Mouse (Mus musculus) lung, embryonic 16.5 days (tissue): ENCODE measurements around the gene Ankrd28. TPM values are rescaled to one million over a fixed set of nuclear protein-coding genes. Genes with fewer than 3 reads are reported as not detected.

Experiments
- ATAC-seq: fragments of 200-750 bp; cut with Nextera tagmentation; 2 replicates; pipeline ENCODE4 v1.8.0; 2017; ENCODE audit warnings: low read depth, mild to moderate bottlenecking, moderate library complexity
- H3K27ac ChIP-seq: fragments of 300-500 bp; sonication (generic); 2 replicates; pipeline ENCODE4 v1.5.1; 2014; ENCODE audit warnings: mild to moderate bottlenecking, control low read depth, low read length
- H3K27me3 ChIP-seq: fragments of 300-500 bp; sonication (generic); 2 replicates; pipeline ENCODE4 v1.6.1; 2014; ENCODE audit warnings: low read depth, low read length, mixed read lengths; ENCODE audit not compliant: control insufficient read depth, insufficient read depth
- H3K36me3 ChIP-seq: fragments of 300-500 bp; sonication (generic); 2 replicates; pipeline ENCODE4 v1.6.1; 2014; ENCODE audit warnings: low read length; ENCODE audit not compliant: control insufficient read depth, insufficient read depth
- H3K4me1 ChIP-seq: fragments of 300-500 bp; sonication (generic); replicated peaks from 2 replicates; pipeline ENCODE4 v1.6.1; 2014; ENCODE audit warnings: low read length, mixed read lengths; ENCODE audit not compliant: control insufficient read depth, insufficient read depth
- H3K4me2 ChIP-seq: fragments of 300-500 bp; sonication (generic); 2 replicates; pipeline ENCODE4 v1.6.1; 2014; ENCODE audit warnings: low read depth, low read length, control low read depth
- H3K4me3 ChIP-seq: fragments of 300-500 bp; sonication (generic); 2 replicates; pipeline ENCODE4 v1.5.1; 2014; ENCODE audit warnings: mild to moderate bottlenecking, low read length, control low read depth
- H3K9ac ChIP-seq: fragments of 300-500 bp; sonication (generic); 2 replicates; pipeline ENCODE4 v1.6.1; 2014; ENCODE audit warnings: low read length, control low read depth
- H3K9me3 ChIP-seq: fragments of 300-500 bp; sonication (generic); 2 replicates; pipeline ENCODE4 v1.6.1; 2016; ENCODE audit warnings: low read length; ENCODE audit not compliant: control insufficient read depth
- WGBS: fragments of 180-500 bp; shearing (Covaris S2); extraction: QIAGEN DNeasy Blood & Tissue Kit; methylation state at CpG from one replicate; pipeline ENCODE4 v1.1.7; 2014; 5-methylcytosine and 5-hydroxymethylcytosine counted together
- polyA plus RNA-seq: library from polyadenylated mRNA; unstranded; fragments of >200 nt; fragmentation: Nextera tagmentation; extraction: Ambion mirVana; gene quantifications from 2 replicates; pipeline ENCODE4 v1.2.1, GENCODE M21; 2015

The Ankrd28 gene
- polyA plus RNA-seq, 1 experiment from 2014 or later, result 7.0 TPM

- no peak overlapping the region for H3K4me2 ChIP-seq
- H3K4me3 ChIP-seq, result no peak overlapping the region
- WGBS, result 83% methylated on average over 2 of the region's 2 CpGs
- H3K27ac ChIP-seq, result no peak overlapping the region
- ATAC-seq, result no peak
- peaks cover 15% of the 10 kb centered on the region for H3K36me3 ChIP-seq
- no peaks in the 10 kb centered on the region for H3K4me1 ChIP-seq
- H3K9ac ChIP-seq, result no peak overlapping the region
- H3K9me3 ChIP-seq, result no peaks in the 10 kb centered on the region
- H3K27me3 ChIP-seq, result no peaks in the 10 kb centered on the region
These were observed 130.1 kb downstream of the Ankrd28 start for GRCm38 (mm10) chr14:31700376-31700775.

- no peak overlapping the region for H3K27ac ChIP-seq
- H3K9me3 ChIP-seq, result no peaks in the 10 kb centered on the region
- no peak for ATAC-seq
- no peaks in the 10 kb centered on the region for H3K4me1 ChIP-seq
- no peak overlapping the region for H3K4me2 ChIP-seq
- H3K4me3 ChIP-seq, result no peak overlapping the region
- no peak overlapping the region for H3K9ac ChIP-seq
- peaks cover 11% of the 10 kb centered on the region; the same call in 1 of the 2 replicates for H3K36me3 ChIP-seq
- WGBS, result 87% methylated on average over 4 of the region's 4 CpGs
- no peaks in the 10 kb centered on the region for H3K27me3 ChIP-seq
These were observed 132.7 kb downstream of the Ankrd28 start for GRCm38 (mm10) chr14:31697755-31698154.

- Histone ChIP-seq H3K36me3 (peaks cover 11% of the 10 kb centered on the region; the same call in 1 of the 2 replicates), H3K27me3 (no peaks in the 10 kb centered on the region), H3K9ac (no peak overlapping the region), H3K9me3 (no peaks in the 10 kb centered on the region), H3K4me3 (no peak overlapping the region), H3K27ac (no peak overlapping the region), H3K4me2 (no peak overlapping the region), H3K4me1 (no peaks in the 10 kb centered on the region)
- no peak for ATAC-seq
- WGBS, result 77% methylated on average over 3 of the region's 3 CpGs
These were observed 133.1 kb downstream of the Ankrd28 start for GRCm38 (mm10) chr14:31697346-31697745.

- no peaks in the 10 kb centered on the region for H3K4me1 ChIP-seq
- no peaks in the 10 kb centered on the region for H3K9me3 ChIP-seq
- 77% methylated on average over 3 of the region's 3 CpGs for WGBS
- H3K4me2 ChIP-seq, result no peak overlapping the region
- no peak overlapping the region for H3K9ac ChIP-seq
- peaks cover 11% of the 10 kb centered on the region; the same call in 1 of the 2 replicates for H3K36me3 ChIP-seq
- H3K27ac ChIP-seq, result no peak overlapping the region; the same call in 1 of the 2 replicates
- H3K27me3 ChIP-seq, result no peaks in the 10 kb centered on the region
- no peak for ATAC-seq
- no peak overlapping the region for H3K4me3 ChIP-seq
These were observed 133.5 kb downstream of the Ankrd28 start for GRCm38 (mm10) chr14:31696985-31697303.

- Histone ChIP-seq H3K27ac (no peak overlapping the region; the same call in 1 of the 2 replicates), H3K36me3 (peaks cover 7% of the 10 kb centered on the region; the same call in 1 of the 2 replicates), H3K9me3 (no peaks in the 10 kb centered on the region), H3K9ac (no peak overlapping the region), H3K4me2 (no peak overlapping the region), H3K27me3 (no peaks in the 10 kb centered on the region), H3K4me1 (no peaks in the 10 kb centered on the region), H3K4me3 (no peak overlapping the region)
- 74% methylated on average over 9 of the region's 9 CpGs for WGBS
- no peak for ATAC-seq
These were observed 134.1 kb downstream of the Ankrd28 start for GRCm38 (mm10) chr14:31696206-31696984.

GRCm38 (mm10) chr14:31692536-31692935, 137.9 kb downstream of the Ankrd28 start:
- no peaks in the 10 kb centered on the region for H3K4me1 ChIP-seq
- H3K9ac ChIP-seq, result no peak overlapping the region
- no peak overlapping the region for H3K27ac ChIP-seq
- no peak for ATAC-seq
- no peaks in the 10 kb centered on the region for H3K27me3 ChIP-seq
- 81% methylated on average over 6 of the region's 6 CpGs for WGBS
- peaks cover 7% of the 10 kb centered on the region; the same call in 1 of the 2 replicates for H3K36me3 ChIP-seq
- H3K9me3 ChIP-seq, result no peaks in the 10 kb centered on the region
- no peak overlapping the region for H3K4me2 ChIP-seq
- H3K4me3 ChIP-seq, result no peak overlapping the region

- no peaks in the 10 kb centered on the region for H3K36me3 ChIP-seq
- H3K9me3 ChIP-seq, result no peaks in the 10 kb centered on the region
- no peak for ATAC-seq
- no peak overlapping the region for H3K9ac ChIP-seq
- H3K4me3 ChIP-seq, result no peak overlapping the region
- no peak overlapping the region for H3K27ac ChIP-seq
- H3K4me1 ChIP-seq, result peaks cover 5% of the 10 kb centered on the region
- no peak overlapping the region for H3K4me2 ChIP-seq
- WGBS, result 90% methylated on average over 1 of the region's 1 CpGs
- no peaks in the 10 kb centered on the region for H3K27me3 ChIP-seq
These were observed 144.2 kb downstream of the Ankrd28 start for GRCm38 (mm10) chr14:31686231-31686630.

- Histone ChIP-seq H3K27ac (no peak overlapping the region), H3K9ac (no peak overlapping the region), H3K27me3 (no peaks in the 10 kb centered on the region), H3K4me3 (no peak overlapping the region), H3K9me3 (no peaks in the 10 kb centered on the region), H3K4me2 (no peak overlapping the region), H3K36me3 (no peaks in the 10 kb centered on the region), H3K4me1 (peaks cover 5% of the 10 kb centered on the region)
- no peak for ATAC-seq
- 85% methylated on average over 10 of the region's 10 CpGs for WGBS
These were observed 144.8 kb downstream of the Ankrd28 start for GRCm38 (mm10) chr14:31685680-31686079.

- H3K4me1 ChIP-seq, result peaks cover 5% of the 10 kb centered on the region
- 52% methylated on average over 7 of the region's 7 CpGs for WGBS
- no peak overlapping the region for H3K9ac ChIP-seq
- H3K36me3 ChIP-seq, result no peaks in the 10 kb centered on the region
- H3K4me3 ChIP-seq, result no peak overlapping the region
- no peak for ATAC-seq
- no peak overlapping the region for H3K27ac ChIP-seq
- H3K4me2 ChIP-seq, result no peak overlapping the region
- no peaks in the 10 kb centered on the region for H3K9me3 ChIP-seq
- no peaks in the 10 kb centered on the region for H3K27me3 ChIP-seq
These were observed 146.0 kb downstream of the Ankrd28 start for GRCm38 (mm10) chr14:31684343-31685040.
